Mouse (Mus musculus): Measurements from ENCODE around the gene Vma21. TPM values are rescaled to one million over a fixed set of nuclear protein-coding genes. Genes with fewer than 3 reads are reported as not detected.

The Vma21 gene
- polyA plus RNA-seq, 1 experiment from 2014 or later, result 50.2 TPM

Other genes starting within 250 kb of the Vma21 start
- gene Gpr50, start 152.3 kb upstream of the Vma21 start, polyA plus RNA-seq (2016; fragmentation: Nextera tagmentation; extraction: Ambion mirVana), result 1.4 and 3.0 TPM in 2 replicates
- gene Gm1141, start 105.1 kb downstream of the Vma21 start, polyA plus RNA-seq (2016; fragmentation: Nextera tagmentation; extraction: Ambion mirVana), result 0.12 and 0.25 TPM in 2 replicates
- 6.8 and 8.4 TPM in 2 replicates for gene Prrg3, start 146.7 kb downstream of the Vma21 start, polyA plus RNA-seq (2016; fragmentation: Nextera tagmentation; extraction: Ambion mirVana)
- gene Fate1, start 157.1 kb downstream of the Vma21 start, polyA plus RNA-seq (2016; fragmentation: Nextera tagmentation; extraction: Ambion mirVana), result not detected in 2 replicates
- gene Cnga2, start 175.9 kb downstream of the Vma21 start, polyA plus RNA-seq (2016; fragmentation: Nextera tagmentation; extraction: Ambion mirVana), result 0.05 TPM in 1 of 2 replicates, not detected in the other